Mouse (Mus musculus) heart, embryonic 11.5 days (tissue): ENCODE results near the gene Acaca. TPM values are rescaled to one million over a fixed set of nuclear protein-coding genes. Genes with fewer than 3 reads are reported as not detected.
"Not testable (repeated sequence)": the region's sequence is repeated elsewhere in the genome, so short reads cannot be mapped to it uniquely, and the experiment has no call there.

ENCODE experiments used
- ATAC-seq: fragments of 200-750 bp; cut with Nextera tagmentation; replicated peaks from 2 replicates; pipeline ENCODE4 v1.8.0; 2017; ENCODE audit warnings: moderate library complexity; ENCODE audit not compliant: insufficient number of reproducible peaks, low FRiP score, low TSS enrichment
- H3K27ac ChIP-seq: fragments of 300-500 bp; sonication (generic); 2 replicates; pipeline ENCODE4 v1.5.1; 2014; ENCODE audit warnings: mild to moderate bottlenecking, low read depth, low read length
- H3K27me3 ChIP-seq: fragments of 300-500 bp; sonication (generic); 2 replicates; pipeline ENCODE4 v1.6.1; 2014; ENCODE audit warnings: mild to moderate bottlenecking, low read length, mixed read lengths; ENCODE audit not compliant: control insufficient read depth, insufficient read depth
- H3K36me3 ChIP-seq: fragments of 300-500 bp; sonication (generic); 2 replicates; pipeline ENCODE4 v1.6.1; 2014; ENCODE audit warnings: mild to moderate bottlenecking, low read length, moderate library complexity, mixed read lengths; ENCODE audit not compliant: control insufficient read depth, insufficient read depth
- H3K4me1 ChIP-seq: fragments of 300-500 bp; sonication (generic); 2 replicates; pipeline ENCODE4 v1.6.1; 2014; ENCODE audit warnings: low read length; ENCODE audit not compliant: control insufficient read depth, insufficient read depth
- H3K4me2 ChIP-seq: fragments of 300-500 bp; sonication (generic); 2 replicates; pipeline ENCODE4 v1.6.1; 2014; ENCODE audit warnings: mild to moderate bottlenecking, moderate library complexity
- H3K4me3 ChIP-seq: fragments of 300-500 bp; sonication (generic); 2 replicates; pipeline ENCODE4 v1.5.1; 2014; ENCODE audit warnings: low read depth, low read length
- H3K9ac ChIP-seq: fragments of 300-500 bp; sonication (generic); 2 replicates; pipeline ENCODE4 v1.6.1; 2014; ENCODE audit warnings: mild to moderate bottlenecking, low read depth, low read length, moderate library complexity
- H3K9me3 ChIP-seq: fragments of 300-500 bp; sonication (generic); replicated peaks from 2 replicates; pipeline ENCODE4 v1.6.1; 2016; ENCODE audit warnings: low read length; ENCODE audit not compliant: control insufficient read depth
- WGBS: fragments of 180-500 bp; shearing (Covaris S2); extraction: QIAGEN DNeasy Blood & Tissue Kit; methylation state at CpG from one replicate; pipeline ENCODE4 v1.1.7; 2014; ENCODE audit not compliant: insufficient replicate concordance; 5-methylcytosine and 5-hydroxymethylcytosine counted together
- polyA plus RNA-seq: library from polyadenylated mRNA; unstranded; fragments of >200 nt; fragmentation: Nextera tagmentation; extraction: Ambion mirVana; gene quantifications from 2 replicates; pipeline ENCODE4 v1.2.1, GENCODE M21; 2014

Acaca gene
- polyA plus RNA-seq, 1 experiment from 2014 or later: 12.1 TPM

- no peak for ATAC-seq
- WGBS: 56% methylated on average over 8 of the region's 8 CpGs
- H3K27ac ChIP-seq: peak overlapping the region; percentile 50; the same call in 1 of the 2 replicates
- no peak overlapping the region for H3K4me3 ChIP-seq
- no peak overlapping the region for H3K9ac ChIP-seq
- H3K36me3 ChIP-seq: no peaks in the 10 kb centered on the region
- no peaks in the 10 kb centered on the region for H3K27me3 ChIP-seq
- no peaks in the 10 kb centered on the region for H3K9me3 ChIP-seq
- H3K4me1 ChIP-seq: peaks cover 15% of the 10 kb centered on the region
- H3K4me2 ChIP-seq: no peak overlapping the region; the same call in 1 of the 2 replicates
These were observed 261.7 kb downstream of the Acaca start for GRCm38 (mm10) chr11:84391126-84391525.

GRCm38 (mm10) chr11:84392066-84392465 lies 262.6 kb downstream of the Acaca start:
- not testable (repeated sequence) for H3K9ac ChIP-seq, ATAC-seq, H3K27ac ChIP-seq, H3K36me3 ChIP-seq, H3K4me2 ChIP-seq, H3K9me3 ChIP-seq, H3K4me3 ChIP-seq, H3K27me3 ChIP-seq
- H3K4me1 ChIP-seq: peaks cover 15% of the 10 kb centered on the region
- WGBS: 81% methylated on average over 7 of the region's 7 CpGs

- 41% methylated on average over 7 of the region's 7 CpGs for WGBS
- no peaks in the 10 kb centered on the region; the same call in 1 of the 2 replicates for H3K36me3 ChIP-seq
- no peak overlapping the region for H3K4me3 ChIP-seq
- no peak overlapping the region for H3K9ac ChIP-seq
- H3K4me1 ChIP-seq: peaks cover 9% of the 10 kb centered on the region
- no peaks in the 10 kb centered on the region for H3K9me3 ChIP-seq
- no peak overlapping the region for H3K27ac ChIP-seq
- H3K27me3 ChIP-seq: no peaks in the 10 kb centered on the region
- ATAC-seq: no peak
- H3K4me2 ChIP-seq: no peak overlapping the region
These were observed 264.1 kb downstream of the Acaca start for GRCm38 (mm10) chr11:84393571-84393970.

GRCm38 (mm10) chr11:84395010-84395409 lies 265.5 kb downstream of the Acaca start:
- no peak for ATAC-seq
- Histone ChIP-seq H3K9ac (no peak overlapping the region), H3K4me2 (no peak overlapping the region), H3K9me3 (no peaks in the 10 kb centered on the region), H3K4me3 (no peak overlapping the region), H3K36me3 (no peaks in the 10 kb centered on the region; the same call in 1 of the 2 replicates), H3K27ac (no peak overlapping the region), H3K27me3 (no peaks in the 10 kb centered on the region), H3K4me1 (0 out of 2 replicates have a peak, but pooled peaks cover 3% of the 10 kb centered on the region)
- WGBS: 77% methylated on average over 1 of the region's 1 CpGs

GRCm38 (mm10) chr11:84406733-84407132 lies 277.3 kb downstream of the Acaca start:
- 91% methylated on average over 4 of the region's 4 CpGs for WGBS
- no peak overlapping the region for H3K9ac ChIP-seq
- ATAC-seq: no peak
- H3K4me2 ChIP-seq: no peak overlapping the region
- H3K9me3 ChIP-seq: peaks cover 7% of the 10 kb centered on the region
- no peak overlapping the region for H3K4me3 ChIP-seq
- no peaks in the 10 kb centered on the region for H3K27me3 ChIP-seq
- no peaks in the 10 kb centered on the region for H3K36me3 ChIP-seq
- H3K4me1 ChIP-seq: peaks cover 12% of the 10 kb centered on the region
- H3K27ac ChIP-seq: no peak overlapping the region

- Histone ChIP-seq H3K9ac (no peak overlapping the region), H3K27me3 (no peaks in the 10 kb centered on the region), H3K4me3 (no peak overlapping the region), H3K4me2 (no peak overlapping the region), H3K4me1 (peaks cover 12% of the 10 kb centered on the region), H3K9me3 (peaks cover 7% of the 10 kb centered on the region), H3K27ac (no peak overlapping the region), H3K36me3 (no peaks in the 10 kb centered on the region)
- WGBS: 64% methylated on average over 4 of the region's 4 CpGs
- ATAC-seq: no peak
These were observed 280.9 kb downstream of the Acaca start for GRCm38 (mm10) chr11:84410383-84410782.

GRCm38 (mm10) chr11:84410879-84411641 lies 281.6 kb downstream of the Acaca start:
- H3K4me2 ChIP-seq: no peak overlapping the region
- H3K36me3 ChIP-seq: no peaks in the 10 kb centered on the region
- H3K4me3 ChIP-seq: no peak overlapping the region
- no peak overlapping the region for H3K9ac ChIP-seq
- peaks cover 12% of the 10 kb centered on the region for H3K4me1 ChIP-seq
- peaks cover 7% of the 10 kb centered on the region for H3K9me3 ChIP-seq
- WGBS: 65% methylated on average over 7 of the region's 7 CpGs
- H3K27me3 ChIP-seq: no peaks in the 10 kb centered on the region
- no peak for ATAC-seq
- H3K27ac ChIP-seq: no peak overlapping the region

GRCm38 (mm10) chr11:84411642-84412018 lies 282.2 kb downstream of the Acaca start:
- Histone ChIP-seq H3K4me2 (no peak overlapping the region), H3K4me1 (peaks cover 12% of the 10 kb centered on the region), H3K9ac (no peak overlapping the region), H3K4me3 (no peak overlapping the region), H3K36me3 (no peaks in the 10 kb centered on the region), H3K27ac (no peak overlapping the region), H3K9me3 (peaks cover 3% of the 10 kb centered on the region), H3K27me3 (no peaks in the 10 kb centered on the region)
- WGBS: 63% methylated on average over 7 of the region's 7 CpGs
- ATAC-seq: 0 out of 2 replicates have a peak, but pooled peaks have one; percentile 22
